Mouse (Mus musculus) E14TG2a.4 (cell line): ENCODE measurements at regions not wholly inside any gene's neighbourhood (a gene's known extent, or its start where the extent isn't known, plus 50 kb on each side); places are given as distances from the start of the nearest gene placed in this dataset.

ENCODE experiments used
- CTCF ChIP-seq: conservative IDR thresholded peaks from 2 replicates; pipeline ENCODE4 v1.5.1; 2014; ENCODE audit warnings: low read length
- POU5F1 ChIP-seq: IDR thresholded peaks from 2 replicates; pipeline ENCODE4 v1.6.1; 2014; ENCODE audit warnings: low read length, borderline replicate concordance

DNA sequence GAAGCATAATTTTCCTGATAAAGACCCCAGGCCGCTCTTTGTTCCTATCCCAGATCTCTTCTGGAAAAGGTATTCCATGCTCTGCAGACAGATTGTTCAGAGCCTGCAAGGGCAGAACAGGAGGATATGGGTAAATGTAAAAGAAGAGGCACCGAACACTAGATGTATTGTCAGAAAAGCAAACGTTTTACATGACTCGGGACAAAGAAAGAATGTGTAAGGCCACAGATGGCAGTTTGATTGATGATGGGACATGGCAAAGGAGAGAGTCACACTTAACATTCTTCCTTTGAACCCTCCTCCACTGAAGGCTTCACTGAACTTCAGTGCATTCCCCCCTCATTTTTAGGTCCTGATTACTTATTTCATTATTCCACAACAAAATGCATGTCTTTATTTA lies 295.6 kb upstream of the Etaa1 start:
- TF ChIP-seq CTCF, result no peak
- no peak for TF ChIP-seq POU5F1
